Mouse (Mus musculus) heart, adult 2 months (tissue): ENCODE data around the gene Satb1.

Experiments
- CTCF ChIP-seq: fragments of 200-600 bp; IDR thresholded peaks from 2 replicates; pipeline ENCODE4 v1.8.1; 2022; ENCODE audit warnings: antibody characterized with exemption, mild to moderate bottlenecking, moderate library complexity
- POLR2A ChIP-seq: fragments of 200-500 bp; IDR thresholded peaks from 2 replicates; pipeline ENCODE4 v1.6.1; 2011; ENCODE audit warnings: mild to moderate bottlenecking, low read depth, low read length, control low read depth; ENCODE audit not compliant: insufficient read depth

DNA sequence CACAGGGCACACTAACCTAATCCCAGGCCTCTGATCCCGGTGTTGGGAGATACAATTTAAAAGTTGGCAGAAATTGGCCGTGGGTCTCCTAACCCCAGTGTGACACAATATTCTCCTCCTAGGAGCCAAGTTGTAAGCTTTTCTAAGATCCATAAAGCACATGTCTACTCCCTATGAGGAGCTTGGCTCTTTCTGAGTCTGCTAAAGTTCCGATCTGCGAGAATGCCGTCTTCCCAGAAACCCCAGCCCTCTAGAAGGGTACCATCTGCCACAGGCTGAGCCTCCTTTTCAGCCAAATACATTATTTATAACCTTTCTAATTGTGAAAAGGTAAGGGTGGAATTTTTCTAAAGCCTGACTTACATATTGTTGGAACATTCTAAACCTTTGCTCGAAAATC is 43.3 kb downstream of the Satb1 start:
- no peak for TF ChIP-seq CTCF
- TF ChIP-seq POLR2A: no peak
